Mouse (Mus musculus) mesoderm, embryonic 11.5 days (tissue): ENCODE measurements around the gene Gtf2h5.

ENCODE experiments used
- DNase-seq: peaks from one replicate; pipeline ENCODE4 v3.0.0-alpha.2; 2012; ENCODE audit warnings: low read depth, low spot score

Gtf2h5 gene

DNA sequence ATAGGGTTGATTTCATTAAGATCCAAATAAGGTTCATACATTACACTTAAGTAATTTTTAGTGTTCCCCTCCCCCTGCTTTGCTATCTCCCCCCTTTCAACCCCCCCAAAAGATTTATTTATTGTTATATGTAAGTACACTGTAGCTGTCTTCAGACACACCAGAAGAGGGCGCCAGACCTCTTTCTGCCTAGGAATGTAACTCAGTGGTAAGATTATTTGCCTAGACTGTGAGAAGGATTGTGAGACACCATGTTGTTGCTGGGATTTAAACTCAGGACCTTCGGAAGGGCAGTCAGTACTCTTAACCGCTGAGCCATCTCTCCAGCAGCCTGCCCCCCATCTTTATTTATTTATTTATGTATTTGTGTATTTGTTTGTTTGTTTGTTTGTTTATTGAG is 31.4 kb downstream of the Gtf2h5 start:
- no peak for DNase-seq

DNA sequence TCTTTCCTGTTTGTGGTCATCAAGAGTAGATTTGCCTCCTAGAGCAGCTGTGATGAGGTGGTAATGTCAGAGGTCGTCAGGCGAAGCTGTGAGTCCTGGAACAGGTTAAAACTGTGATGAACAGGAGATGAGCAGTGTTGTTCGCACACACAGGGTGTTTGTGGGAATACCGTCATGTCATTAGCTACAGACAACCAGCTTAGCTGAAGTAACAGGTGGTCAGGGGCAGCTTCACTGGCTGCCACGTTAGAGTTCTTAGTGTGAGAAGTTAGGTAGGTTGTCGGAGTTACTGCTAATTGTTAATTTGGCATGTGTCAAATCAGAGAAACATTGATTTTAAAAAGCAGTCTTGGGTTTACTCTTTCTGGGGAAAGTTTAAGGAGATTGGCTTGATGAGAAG is 34.1 kb downstream of the Gtf2h5 start:
- no peak for DNase-seq

DNA sequence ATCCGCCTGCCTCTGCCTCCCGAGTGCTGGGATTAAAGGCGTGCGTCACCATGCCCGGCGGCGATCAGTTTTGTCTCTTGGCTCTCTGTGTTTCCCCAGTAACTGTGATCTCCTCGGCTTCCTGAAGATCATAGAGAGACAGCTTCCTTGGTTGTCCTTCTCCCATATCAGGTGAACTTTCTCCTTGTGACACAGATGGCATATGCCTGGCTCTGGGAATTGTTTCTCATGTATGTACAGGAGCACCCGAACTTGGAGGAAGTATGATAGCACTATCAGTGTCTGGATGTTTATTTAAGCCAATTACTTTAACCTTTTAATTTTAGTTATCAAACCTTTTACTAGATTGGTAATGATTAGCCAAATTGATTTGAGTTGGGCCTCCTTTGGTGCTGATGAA is 35.5 kb downstream of the Gtf2h5 start:
- no peak for DNase-seq

DNA sequence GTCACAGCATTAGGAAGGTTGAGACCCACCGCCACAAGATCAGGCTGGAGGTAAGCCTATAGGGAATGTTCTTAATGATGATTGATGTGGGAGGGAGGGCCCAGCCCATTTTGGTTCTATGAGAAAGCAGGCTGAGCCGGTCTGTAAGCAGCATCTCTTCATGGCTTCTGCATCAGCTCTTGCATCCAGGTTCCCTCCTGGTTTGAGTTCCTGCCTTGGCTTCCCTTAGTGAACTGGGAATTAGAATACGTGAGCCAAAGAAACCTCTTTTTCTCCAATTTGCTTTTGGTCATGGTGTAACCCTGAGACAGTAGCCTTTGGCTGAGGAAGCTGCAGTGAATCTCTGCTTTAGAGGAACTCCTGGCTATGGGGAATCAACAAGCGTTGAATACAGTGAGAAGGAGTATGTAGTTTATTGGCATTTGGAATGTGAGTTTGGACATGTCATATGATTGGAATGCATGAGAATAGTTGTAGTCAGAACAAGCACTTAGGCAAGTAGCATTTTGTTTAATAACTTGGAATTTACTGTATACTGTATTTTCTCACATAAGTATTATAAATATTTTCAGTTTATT is 37.7 kb downstream of the Gtf2h5 start:
- no peak for DNase-seq

DNA sequence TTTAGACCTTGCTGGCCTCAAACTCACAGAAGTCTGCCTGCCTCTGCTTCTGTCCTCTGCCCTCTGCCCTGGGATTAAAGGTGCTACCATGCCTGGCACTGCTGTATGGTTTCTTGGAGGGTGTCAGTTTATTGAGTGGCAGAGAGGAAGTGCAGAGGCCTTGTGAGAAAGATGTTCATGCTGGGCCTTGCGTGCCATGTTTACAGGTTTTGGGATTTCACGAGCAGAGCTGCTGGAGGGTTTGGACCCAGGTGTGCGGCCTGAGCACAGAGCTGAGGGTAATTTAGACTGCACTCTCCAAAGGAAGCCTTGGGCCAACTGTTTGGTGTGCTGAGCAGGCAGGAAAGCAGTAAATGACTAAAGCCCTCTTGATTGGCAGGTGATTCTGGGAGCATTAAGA is 38.3 kb downstream of the Gtf2h5 start:
- DNase-seq: no peak

DNA sequence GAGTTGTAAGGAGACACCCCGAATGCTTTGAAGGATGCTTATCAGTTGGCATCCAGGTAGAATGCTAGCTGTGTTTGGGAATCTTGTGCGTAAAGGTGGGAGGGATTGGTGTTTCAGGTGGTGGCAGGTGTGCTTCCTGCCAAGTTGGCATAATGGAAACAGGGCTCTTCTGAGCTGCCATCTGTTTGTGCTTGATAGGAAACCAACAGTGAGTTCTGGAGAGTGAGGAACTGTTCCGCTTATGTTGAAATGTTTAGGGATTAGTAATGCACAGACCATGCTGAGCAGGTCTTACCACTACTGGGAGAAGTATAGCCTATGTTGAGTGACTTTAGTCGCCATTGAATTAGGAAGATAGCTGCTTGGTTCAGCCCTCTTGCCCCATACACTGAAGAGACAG is 39.3 kb downstream of the Gtf2h5 start:
- DNase-seq: no peak

DNA sequence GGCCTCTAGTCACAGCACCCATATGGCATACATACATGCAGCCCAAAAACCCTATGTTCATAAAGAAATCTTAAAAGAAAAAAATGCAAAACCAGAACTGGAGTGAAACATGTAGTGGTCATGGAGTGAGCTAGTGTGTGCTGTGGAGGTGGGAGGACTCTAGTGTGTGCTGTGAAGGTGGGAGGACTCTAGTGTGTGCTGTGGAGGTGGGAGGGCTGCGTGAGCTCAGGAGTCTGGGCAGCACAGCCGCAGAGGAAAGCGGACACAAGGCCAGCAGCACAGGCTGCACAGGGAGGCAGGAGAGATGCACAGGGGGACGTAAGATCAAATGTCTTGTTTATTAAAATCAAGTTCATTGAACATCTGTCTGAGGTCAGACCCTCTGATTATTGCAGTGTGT is 44.2 kb downstream of the Gtf2h5 start:
- DNase-seq: no peak

DNA sequence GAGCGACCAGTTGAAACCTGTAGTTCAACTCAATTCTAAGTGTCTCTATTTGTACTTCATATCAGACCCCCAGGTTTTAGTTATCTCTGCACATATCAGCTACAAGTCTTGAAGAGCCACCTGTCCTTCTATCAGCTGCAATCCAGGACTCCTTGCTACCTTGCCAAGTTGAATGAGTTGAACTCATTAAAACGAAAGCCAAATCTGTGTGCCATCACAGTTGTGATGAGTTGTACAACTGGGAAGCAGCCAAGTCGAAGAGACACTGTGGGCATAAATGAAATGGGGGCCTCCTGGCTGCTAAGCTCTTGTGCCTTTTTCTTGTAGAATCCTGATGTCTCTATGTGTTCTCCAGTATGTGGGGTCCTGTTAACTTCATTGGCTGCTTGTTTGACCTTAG is 45.9 kb downstream of the Gtf2h5 start:
- DNase-seq: no peak

DNA sequence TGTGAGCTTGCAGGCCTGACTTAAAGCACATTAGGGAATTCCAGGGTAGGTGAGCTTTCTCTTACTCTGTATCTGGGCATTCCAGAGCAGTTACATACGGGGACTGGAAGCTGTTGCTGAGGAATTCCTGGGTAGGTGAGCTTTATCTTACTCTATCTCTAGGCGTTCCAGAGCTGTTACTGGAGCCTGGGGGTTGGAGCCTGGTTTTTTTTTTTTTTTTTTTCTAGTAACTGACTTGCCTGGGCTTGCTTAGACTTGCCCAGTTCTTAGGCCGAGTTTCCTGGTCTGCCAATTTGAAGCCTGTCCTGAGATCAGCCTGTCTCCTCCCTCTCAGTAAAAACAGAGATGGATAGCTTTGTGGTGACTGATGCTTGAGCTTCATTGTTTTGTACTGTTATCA is 48.5 kb downstream of the Gtf2h5 start:
- DNase-seq: no peak

DNA sequence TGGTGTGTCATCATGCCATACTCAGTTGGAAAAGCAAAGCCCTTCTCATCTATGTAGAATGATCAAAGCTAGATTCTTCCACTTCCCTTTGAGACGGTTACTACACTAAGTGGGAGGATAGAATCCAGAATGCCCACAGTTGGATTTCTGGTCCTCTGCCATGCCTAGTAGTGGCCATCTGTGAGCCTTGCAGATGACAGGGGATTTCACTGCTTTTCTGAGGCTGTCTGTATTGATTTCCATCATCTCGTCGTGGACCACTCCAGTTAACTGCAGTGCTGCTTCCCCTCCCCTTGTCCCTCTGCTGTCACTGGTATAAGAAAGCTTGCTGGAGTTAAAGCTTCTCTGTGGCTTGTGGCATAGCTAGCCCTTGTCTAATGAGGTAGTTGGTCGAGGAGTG is 49.8 kb downstream of the Gtf2h5 start:
- DNase-seq: no peak

DNA sequence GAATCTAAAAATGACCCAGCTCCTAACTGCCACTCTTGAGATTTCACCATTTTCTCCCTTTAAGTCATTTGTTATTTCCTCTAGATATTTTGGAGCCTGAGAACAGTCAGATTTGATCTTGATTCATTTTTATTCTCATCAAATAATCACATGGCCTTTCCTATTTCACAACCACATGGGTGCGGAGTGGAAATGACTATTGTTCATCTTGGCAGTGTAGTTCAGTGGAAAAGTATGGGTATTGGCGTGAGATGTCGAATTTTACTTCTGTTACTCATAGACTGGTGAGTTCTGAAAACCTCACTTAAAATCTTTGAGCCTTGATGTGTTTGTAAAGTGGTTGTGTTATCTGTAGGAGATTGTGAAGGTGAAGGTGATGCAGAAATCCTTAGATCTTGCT is 51.5 kb downstream of the Gtf2h5 start:
- no peak for DNase-seq
